Mouse (Mus musculus) bone marrow, adult 2 months (tissue): ENCODE measurements around the gene Thap8.
A peak's percentile ranks its signal among the peaks of the same experiment; 100 is the strongest.

Experiments used
- CTCF ChIP-seq: fragments of 200-500 bp; IDR thresholded peaks from 2 replicates; pipeline ENCODE4 v1.5.1; 2011; ENCODE audit warnings: low read length, control low read depth; ENCODE audit not compliant: control insufficient read depth, insufficient read depth
- POLR2A ChIP-seq: fragments of 200-500 bp; IDR thresholded peaks from 2 replicates; pipeline ENCODE4 v1.6.1; 2011; ENCODE audit warnings: low read depth, mild to moderate bottlenecking, control low read depth, low read length, borderline replicate concordance; ENCODE audit not compliant: control insufficient read depth

DNA sequence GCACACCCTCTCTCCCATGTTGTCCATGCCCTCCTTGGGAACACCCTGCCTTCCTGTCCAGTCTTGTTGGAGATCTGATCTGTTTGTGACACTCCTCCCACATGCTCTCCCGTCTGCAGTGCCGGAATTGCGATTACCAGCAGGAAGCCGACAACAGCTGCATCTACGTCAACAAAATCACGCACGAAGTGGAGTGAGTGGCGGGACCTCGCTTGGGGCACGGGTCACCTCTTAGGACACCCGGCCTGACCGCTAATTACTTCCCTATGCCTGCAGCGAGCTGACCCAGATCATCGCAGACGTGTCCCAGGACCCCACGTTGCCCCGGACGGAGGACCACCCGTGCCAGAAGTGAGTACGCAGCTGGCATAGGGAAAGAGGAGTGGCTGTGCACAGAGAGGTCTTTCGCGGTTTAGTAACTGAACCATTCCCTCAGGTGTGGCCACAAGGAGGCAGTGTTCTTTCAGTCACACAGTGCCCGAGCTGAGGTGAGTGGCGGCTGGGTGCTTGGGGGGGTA lies 47.2 kb upstream of the Thap8 start:
- no peak for TF ChIP-seq POLR2A
- TF ChIP-seq CTCF = peak; percentile 57
